Mouse (Mus musculus) hindbrain, embryonic 12.5 days (tissue): Measurements from ENCODE around the gene Col26a1. TPM values are rescaled to one million over a fixed set of nuclear protein-coding genes. Genes with fewer than 3 reads are reported as not detected.

Experiments
- ATAC-seq: fragments of 200-750 bp; cut with Nextera tagmentation; 2 replicates; pipeline ENCODE4 v1.8.0; 2017; ENCODE audit warnings: moderate TSS enrichment; ENCODE audit not compliant: low FRiP score
- H3K27ac ChIP-seq: fragments of 300-500 bp; sonication (generic); 2 replicates; pipeline ENCODE4 v1.5.1; 2016; ENCODE audit warnings: mild to moderate bottlenecking
- H3K27me3 ChIP-seq: fragments of 300-500 bp; sonication (generic); 2 replicates; pipeline ENCODE4 v1.6.1; 2016; ENCODE audit warnings: mild to moderate bottlenecking
- H3K36me3 ChIP-seq: fragments of 300-500 bp; sonication (generic); 2 replicates; pipeline ENCODE4 v1.6.1; 2016; ENCODE audit warnings: mild to moderate bottlenecking
- H3K4me1 ChIP-seq: fragments of 300-500 bp; sonication (generic); 2 replicates; pipeline ENCODE4 v1.6.1; 2016
- H3K4me2 ChIP-seq: fragments of 300-500 bp; sonication (generic); replicated peaks from 2 replicates; pipeline ENCODE4 v1.6.1; 2016; ENCODE audit warnings: mild to moderate bottlenecking
- H3K4me3 ChIP-seq: fragments of 300-500 bp; sonication (generic); 2 replicates; pipeline ENCODE4 v1.5.1; 2016; ENCODE audit warnings: mild to moderate bottlenecking
- H3K9ac ChIP-seq: fragments of 300-500 bp; sonication (generic); 2 replicates; pipeline ENCODE4 v1.6.1; 2016; ENCODE audit warnings: mild to moderate bottlenecking, moderate library complexity
- H3K9me3 ChIP-seq: fragments of 300-500 bp; sonication (generic); replicated peaks from 2 replicates; pipeline ENCODE4 v1.6.1; 2016; ENCODE audit warnings: mild to moderate bottlenecking
- WGBS: fragments of 180-500 bp; shearing (Covaris S2); methylation state at CpG from one replicate; pipeline ENCODE4 v1.1.7; 2016; 5-methylcytosine and 5-hydroxymethylcytosine counted together
- polyA plus RNA-seq: library from polyadenylated mRNA; unstranded; fragments of >200 nt; fragmentation: Nextera tagmentation; extraction: Ambion mirVana; gene quantifications from 2 replicates; pipeline ENCODE4 v1.2.1, GENCODE M21; 2016

Col26a1 gene
- 115 and 124 TPM in 2 replicates for polyA plus RNA-seq

- H3K9me3 ChIP-seq = no peaks in the 10 kb centered on the region
- peak within 1 kb of the TSS; percentile 81 for H3K4me2 ChIP-seq
- H3K9ac ChIP-seq = peak within 1 kb of the TSS; percentile 73
- peak within 1 kb of the TSS; percentile 60 for H3K27ac ChIP-seq
- peak; percentile 50; the same call in 1 of the 2 replicates for ATAC-seq
- peaks cover 37% of the 10 kb centered on the region for H3K27me3 ChIP-seq
- peak within 1 kb of the TSS; percentile 53 for H3K4me3 ChIP-seq
- no peaks in the 10 kb centered on the region for H3K36me3 ChIP-seq
- 1% methylated on average over 44 of the region's 44 CpGs for WGBS
- H3K4me1 ChIP-seq = peaks cover 22% of the 10 kb centered on the region
Observed at GRCm38 (mm10) chr5:136882788-136883439, at the start of gene Col26a1. Col26a1 (minus strand) TSS chr5:136883209.

GRCm38 (mm10) chr5:136931896-136932295 is 48.9 kb upstream of the Col26a1 start:
- ATAC-seq = no peak
- no peaks in the 10 kb centered on the region for H3K27me3 ChIP-seq
- no peaks in the 10 kb centered on the region for H3K9me3 ChIP-seq
- no peak overlapping the region for H3K27ac ChIP-seq
- H3K36me3 ChIP-seq = no peaks in the 10 kb centered on the region
- H3K4me2 ChIP-seq = no peak overlapping the region
- H3K4me1 ChIP-seq = 0 out of 2 replicates have a peak, but pooled peaks cover 3% of the 10 kb centered on the region
- no peak overlapping the region for H3K9ac ChIP-seq
- 77% methylated on average over 14 of the region's 14 CpGs for WGBS
- H3K4me3 ChIP-seq = no peak overlapping the region

GRCm38 (mm10) chr5:136929073-136929472 is 46.1 kb upstream of the Col26a1 start:
- no peak overlapping the region for H3K4me2 ChIP-seq
- H3K4me3 ChIP-seq = no peak overlapping the region
- H3K9ac ChIP-seq = no peak overlapping the region
- 16% methylated on average over 4 of the region's 4 CpGs for WGBS
- 0 out of 2 replicates have a peak, but pooled peaks cover 3% of the 10 kb centered on the region for H3K4me1 ChIP-seq
- H3K9me3 ChIP-seq = no peaks in the 10 kb centered on the region
- peak; percentile 58; the same call in 1 of the 2 replicates for ATAC-seq
- H3K27me3 ChIP-seq = no peaks in the 10 kb centered on the region
- 0 out of 2 replicates have a peak, but pooled peaks cover 4% of the 10 kb centered on the region for H3K36me3 ChIP-seq
- no peak overlapping the region for H3K27ac ChIP-seq

GRCm38 (mm10) chr5:136923751-136924478 is 40.9 kb upstream of the Col26a1 start:
- ATAC-seq = no peak
- WGBS = 69% methylated on average over 7 of the region's 7 CpGs
- no peak overlapping the region for H3K27ac ChIP-seq
- 0 out of 2 replicates have a peak, but pooled peaks cover 3% of the 10 kb centered on the region for H3K27me3 ChIP-seq
- H3K36me3 ChIP-seq = 0 out of 2 replicates have a peak, but pooled peaks cover 4% of the 10 kb centered on the region
- peaks cover 7% of the 10 kb centered on the region for H3K4me1 ChIP-seq
- H3K9me3 ChIP-seq = no peaks in the 10 kb centered on the region
- H3K4me2 ChIP-seq = no peak overlapping the region
- no peak overlapping the region for H3K4me3 ChIP-seq
- no peak overlapping the region for H3K9ac ChIP-seq

- 0 out of 2 replicates have a peak, but pooled peaks cover 3% of the 10 kb centered on the region for H3K27me3 ChIP-seq
- peaks cover 7% of the 10 kb centered on the region for H3K4me1 ChIP-seq
- H3K36me3 ChIP-seq = 0 out of 2 replicates have a peak, but pooled peaks cover 4% of the 10 kb centered on the region
- WGBS = 86% methylated on average over 9 of the region's 9 CpGs
- H3K27ac ChIP-seq = no peak overlapping the region
- ATAC-seq = no peak
- H3K4me3 ChIP-seq = no peak overlapping the region
- H3K4me2 ChIP-seq = no peak overlapping the region
- H3K9me3 ChIP-seq = no peaks in the 10 kb centered on the region
- no peak overlapping the region for H3K9ac ChIP-seq
Observed at GRCm38 (mm10) chr5:136922830-136923229, 39.8 kb upstream of the Col26a1 start.

- H3K36me3 ChIP-seq = no peaks in the 10 kb centered on the region
- no peaks in the 10 kb centered on the region for H3K9me3 ChIP-seq
- H3K4me3 ChIP-seq = peak overlapping the region; percentile 53
- peak overlapping the region; percentile 72 for H3K9ac ChIP-seq
- ATAC-seq = peak; percentile 36
- 25% methylated on average over 17 of the region's 18 CpGs for WGBS
- peaks cover 7% of the 10 kb centered on the region for H3K4me1 ChIP-seq
- H3K27ac ChIP-seq = no peak overlapping the region
- 0 out of 2 replicates have a peak, but pooled peaks cover 3% of the 10 kb centered on the region for H3K27me3 ChIP-seq
- peak overlapping the region; percentile 77 for H3K4me2 ChIP-seq
Observed at GRCm38 (mm10) chr5:136919546-136920301, 36.7 kb upstream of the Col26a1 start.

GRCm38 (mm10) chr5:136918655-136919472 is 35.9 kb upstream of the Col26a1 start:
- WGBS = 4% methylated on average over 38 of the region's 38 CpGs

GRCm38 (mm10) chr5:136917613-136918242 is 34.7 kb upstream of the Col26a1 start:
- ATAC-seq = no peak
- H3K36me3 ChIP-seq = peaks cover 15% of the 10 kb centered on the region
- no peak overlapping the region for H3K4me3 ChIP-seq
- no peaks in the 10 kb centered on the region for H3K9me3 ChIP-seq
- H3K4me2 ChIP-seq = no peak overlapping the region
- WGBS = 94% methylated on average over 8 of the region's 8 CpGs
- 0 out of 2 replicates have a peak, but pooled peaks cover 3% of the 10 kb centered on the region for H3K27me3 ChIP-seq
- peaks cover 7% of the 10 kb centered on the region for H3K4me1 ChIP-seq
- H3K27ac ChIP-seq = no peak overlapping the region
- no peak overlapping the region for H3K9ac ChIP-seq

More at GRCm38 (mm10) chr5:136918655-136919472, 35.9 kb upstream of the Col26a1 start:
- H3K4me2 ChIP-seq = peak overlapping the region; percentile 77
- H3K9me3 ChIP-seq = no peaks in the 10 kb centered on the region
- peak overlapping the region; percentile 72 for H3K9ac ChIP-seq
- H3K36me3 ChIP-seq = peaks cover 4% of the 10 kb centered on the region
- H3K27me3 ChIP-seq = 0 out of 2 replicates have a peak, but pooled peaks cover 3% of the 10 kb centered on the region
- peak; percentile 88 for ATAC-seq
- H3K4me3 ChIP-seq = peak overlapping the region; percentile 53
- peaks cover 7% of the 10 kb centered on the region for H3K4me1 ChIP-seq
- no peak overlapping the region; the same call in 1 of the 2 replicates for H3K27ac ChIP-seq

GRCm38 (mm10) chr5:136914183-136914582 is 31.2 kb upstream of the Col26a1 start:
- H3K9me3 ChIP-seq = no peaks in the 10 kb centered on the region
- WGBS = 86% methylated on average over 3 of the region's 3 CpGs
- H3K36me3 ChIP-seq = peaks cover 33% of the 10 kb centered on the region
- ATAC-seq = no peak
- H3K27me3 ChIP-seq = no peaks in the 10 kb centered on the region
- no peak overlapping the region for H3K27ac ChIP-seq
- no peak overlapping the region for H3K9ac ChIP-seq
- no peak overlapping the region for H3K4me3 ChIP-seq
- no peak overlapping the region for H3K4me2 ChIP-seq
- H3K4me1 ChIP-seq = peaks cover 3% of the 10 kb centered on the region; the same call in 1 of the 2 replicates

GRCm38 (mm10) chr5:136907991-136908857 is 25.2 kb upstream of the Col26a1 start, which contains the start of gene Ift22:
Ift22 (plus strand) TSS chr5:136908150.
- H3K4me2 ChIP-seq = peak within 1 kb of the TSS; percentile 63
- no peak within 1 kb of the TSS for H3K27ac ChIP-seq
- H3K9ac ChIP-seq = peak within 1 kb of the TSS; percentile 72
- H3K9me3 ChIP-seq = no peaks in the 10 kb centered on the region; the same call in 1 of the 2 replicates
- whole genome bisulfite sequencing = 10% methylated on average over 32 of the region's 32 CpGs
- peak; percentile 94 for ATAC-seq
- H3K36me3 ChIP-seq = peaks cover 23% of the 10 kb centered on the region
- peaks cover 11% of the 10 kb centered on the region for H3K4me1 ChIP-seq
- peak within 1 kb of the TSS; percentile 67 for H3K4me3 ChIP-seq
- no peaks in the 10 kb centered on the region for H3K27me3 ChIP-seq
